Mouse (Mus musculus) heart, adult 2 months (tissue): ENCODE measurements at regions not wholly inside any gene's neighbourhood (a gene's known extent, or its start where the extent isn't known, plus 50 kb on each side); places are given as distances from the start of the nearest gene placed in this dataset.

Source experiments
- DNase-seq, 2 experiments: peaks; one replicate each; pipeline ENCODE4 v3.0.0; 2021
- H3K27ac ChIP-seq: fragments of 200-600 bp; 2 replicates; pipeline ENCODE4 v1.8.1; 2022
- H3K27me3 ChIP-seq: fragments of 200-500 bp; 2 replicates; pipeline ENCODE4 v1.6.1; 2012; ENCODE audit warnings: mild to moderate bottlenecking, low read length, inconsistent platforms, mixed read lengths; ENCODE audit not compliant: control insufficient read depth, insufficient read depth
- H3K36me3 ChIP-seq: fragments of 200-500 bp; 2 replicates; pipeline ENCODE4 v1.6.1; 2012; ENCODE audit warnings: low read length, inconsistent platforms; ENCODE audit not compliant: control insufficient read depth, insufficient read depth
- H3K4me1 ChIP-seq: fragments of 200-500 bp; 2 replicates; pipeline ENCODE4 v1.6.1; 2011; ENCODE audit warnings: low read length; ENCODE audit not compliant: control insufficient read depth, insufficient read depth
- H3K4me3 ChIP-seq: fragments of 200-600 bp; 2 replicates; pipeline ENCODE4 v1.8.1; 2022
- H3K79me2 ChIP-seq: fragments of 200-500 bp; replicated peaks from 2 replicates; pipeline ENCODE4 v1.6.1; 2012; ENCODE audit warnings: mild to moderate bottlenecking, inconsistent platforms, low read length, moderate library complexity, mixed read lengths; ENCODE audit not compliant: control insufficient read depth, insufficient read depth
- H3K9ac ChIP-seq: fragments of 200-500 bp; 2 replicates; pipeline ENCODE4 v1.6.1; 2012; ENCODE audit warnings: low read depth, mild to moderate bottlenecking, control low read depth, inconsistent platforms, low read length, mixed read lengths
- CTCF ChIP-seq: fragments of 200-600 bp; IDR thresholded peaks from 2 replicates; pipeline ENCODE4 v1.8.1; 2022; ENCODE audit warnings: antibody characterized with exemption, mild to moderate bottlenecking, moderate library complexity
- EP300 ChIP-seq: fragments of 200-500 bp; IDR thresholded peaks from 2 replicates; pipeline ENCODE4 v1.6.1; 2011; ENCODE audit warnings: low read depth, low read length, control low read depth; ENCODE audit not compliant: insufficient read depth
- POLR2A ChIP-seq: fragments of 200-500 bp; IDR thresholded peaks from 2 replicates; pipeline ENCODE4 v1.6.1; 2011; ENCODE audit warnings: mild to moderate bottlenecking, low read depth, low read length, control low read depth; ENCODE audit not compliant: insufficient read depth
- WGBS: fragments of 180-500 bp; shearing (Covaris S2); methylation state at CpG from one replicate; pipeline ENCODE4 v1.1.7; 2018; 5-methylcytosine and 5-hydroxymethylcytosine counted together
- intact Hi-C: fragments of 180-260 bp; cut with DNase I; formaldehyde crosslinking; loops from one replicate; pipeline ENCODE4 v1.15.1; 2025

- DNase-seq = no peak
- Histone ChIP-seq H3K27me3 (no peaks in the 10 kb centered on the region; the same call in 1 of the 2 replicates), H3K4me1 (peaks cover 2% of the 10 kb centered on the region), H3K79me2 (no peaks in the 10 kb centered on the region), H3K9ac (no peak overlapping the region), H3K27ac (no peak overlapping the region), H3K4me3 (no peak overlapping the region), H3K36me3 (no peaks in the 10 kb centered on the region)
- WGBS = 71% methylated on average over 3 of the region's 3 CpGs
- intact Hi-C loops = no loop called here
- no peak for TF ChIP-seq POLR2A
- TF ChIP-seq CTCF = no peak
- no peak for TF ChIP-seq EP300
Observed at GRCm38 (mm10) chr15:38351701-38352100, 926.3 kb downstream of the 4930447A16Rik start.

- Histone ChIP-seq H3K9ac (no peak overlapping the region), H3K4me1 (peaks cover 2% of the 10 kb centered on the region), H3K36me3 (no peaks in the 10 kb centered on the region), H3K4me3 (no peak overlapping the region), H3K27ac (no peak overlapping the region), H3K27me3 (no peaks in the 10 kb centered on the region; the same call in 1 of the 2 replicates), H3K79me2 (no peaks in the 10 kb centered on the region)
- intact Hi-C loops = no loop called here
- no peak for TF ChIP-seq EP300
- 57% methylated on average over 4 of the region's 4 CpGs for WGBS
- DNase-seq = no peak
Observed at GRCm38 (mm10) chr15:38353371-38353770, 928.0 kb downstream of the 4930447A16Rik start.

- Histone ChIP-seq H3K79me2 (no peaks in the 10 kb centered on the region), H3K27ac (no peak overlapping the region), H3K27me3 (no peaks in the 10 kb centered on the region), H3K4me3 (no peak overlapping the region), H3K4me1 (no peaks in the 10 kb centered on the region), H3K36me3 (no peaks in the 10 kb centered on the region), H3K9ac (no peak overlapping the region)
- TF ChIP-seq EP300 = no peak
- no peak for TF ChIP-seq POLR2A
- TF ChIP-seq CTCF = no peak
- no peak for DNase-seq
- intact Hi-C loops = no loop called here
- 94% methylated on average over 3 of the region's 3 CpGs for WGBS
Observed at GRCm38 (mm10) chr15:38359053-38359452, 933.7 kb downstream of the 4930447A16Rik start.

GRCm38 (mm10) chr15:38363522-38363921 is 938.2 kb downstream of the 4930447A16Rik start:
- Histone ChIP-seq H3K27ac (no peak overlapping the region), H3K4me3 (no peak overlapping the region), H3K9ac (no peak overlapping the region), H3K4me1 (no peaks in the 10 kb centered on the region), H3K36me3 (no peaks in the 10 kb centered on the region), H3K79me2 (no peaks in the 10 kb centered on the region), H3K27me3 (no peaks in the 10 kb centered on the region)
- no peak for DNase-seq
- no peak for TF ChIP-seq POLR2A
- no peak for TF ChIP-seq CTCF
- no peak for TF ChIP-seq EP300
- 85% methylated on average over 5 of the region's 5 CpGs for WGBS
- intact Hi-C loops = no loop called here

GRCm38 (mm10) chr15:38364014-38364413 is 938.7 kb downstream of the 4930447A16Rik start:
- H3K4me3 ChIP-seq = no peak overlapping the region
- no peak for TF ChIP-seq CTCF
- no peak for TF ChIP-seq POLR2A
- no peaks in the 10 kb centered on the region for H3K4me1 ChIP-seq
- no peak for DNase-seq
- WGBS = 55% methylated on average over 3 of the region's 3 CpGs
- no peaks in the 10 kb centered on the region for H3K36me3 ChIP-seq
- no peak overlapping the region for H3K27ac ChIP-seq
- no peak overlapping the region for H3K9ac ChIP-seq
- intact Hi-C loops = no loop called here
- no peaks in the 10 kb centered on the region for H3K27me3 ChIP-seq
- H3K79me2 ChIP-seq = no peaks in the 10 kb centered on the region

GRCm38 (mm10) chr15:38367643-38368042 is 942.3 kb downstream of the 4930447A16Rik start:
- no peak overlapping the region for H3K4me3 ChIP-seq
- H3K79me2 ChIP-seq = no peaks in the 10 kb centered on the region
- H3K27ac ChIP-seq = no peak overlapping the region
- no peak for TF ChIP-seq CTCF
- no peak for TF ChIP-seq POLR2A
- no peak for TF ChIP-seq EP300
- H3K4me1 ChIP-seq = no peaks in the 10 kb centered on the region; the same call in 1 of the 2 replicates
- WGBS = 96% methylated on average over 5 of the region's 5 CpGs
- H3K36me3 ChIP-seq = no peaks in the 10 kb centered on the region
- no peak for DNase-seq
- H3K9ac ChIP-seq = no peak overlapping the region
- no peaks in the 10 kb centered on the region for H3K27me3 ChIP-seq
- intact Hi-C loops = no loop called here
